ENCODE assay signal across 24 mouse cellular contexts in genomic region chr13:19152126-19152525, GRCm38 (mm10).
DNase-seq lines count a peak whose midpoint lies in the region; ATAC-seq and TF ChIP-seq lines count a peak whose summit lies in the region.
"Had no signal": no experiment of that assay in that cellular context is flagged by ENCODE, and none has a peak within 500 bp of the region (broad histone marks: within the 10 kb centered on the region; RNA-seq: fewer than 3 reads in every experiment).

No protein-coding gene starts in this region.

- H3K36me3 ChIP-seq in MEL (ENCODE audit: control insufficient read depth in 1 of 2, insufficient read depth in 2 of 2, low read length in 2 of 2): no peaks in the 10 kb centered on the region
- H3K36me3 ChIP-seq in intestine, embryonic 15.5 days: no peaks in the 10 kb centered on the region
- H3K36me3 ChIP-seq: G1E had no signal

- H3K9me3 ChIP-seq in MEL (replicated peaks; ENCODE audit: insufficient read depth, low read length): no peaks in the 10 kb centered on the region
- no peaks in the 10 kb centered on the region for H3K9me3 ChIP-seq in intestine, embryonic 15.5 days
- H3K9me3 ChIP-seq: G1E had no signal

- no peak overlapping the region for H3K4me2 ChIP-seq in intestine, embryonic 15.5 days (replicated peaks)

- H3K79me2 ChIP-seq in MEL (ENCODE audit: control insufficient read depth, insufficient read depth, low read length, poor library complexity): no peaks in the 10 kb centered on the region

- H3K27me3 ChIP-seq in MEL (ENCODE audit: control insufficient read depth in 1 of 2, insufficient read depth in 2 of 2, low read length in 2 of 2): no peaks in the 10 kb centered on the region; a peak in 1 of 4 replicates
- H3K27me3 ChIP-seq in intestine, embryonic 15.5 days (replicated peaks): no peaks in the 10 kb centered on the region
- H3K27me3 ChIP-seq: CH12.LX, Patski had no signal

- H3K4me1 ChIP-seq in MEL (ENCODE audit: control insufficient read depth in 1 of 2, insufficient read depth in 2 of 2, low read length in 2 of 2): no peaks in the 10 kb centered on the region
- no peaks in the 10 kb centered on the region for H3K4me1 ChIP-seq in intestine, embryonic 15.5 days (replicated peaks)

- ATAC-seq in common myeloid progenitor, adult 5-6 weeks (replicated peaks; ENCODE audit: low read depth, poor library complexity, severe bottlenecking): peak; percentile 50; the same call in 1 of the 2 replicates
- peak; percentile 72 to 80 for ATAC-seq in hematopoietic stem cell, adult 5-6 weeks (replicated peaks in 1 of 2; ENCODE audit: insufficient read depth in 1 of 2, low FRiP score in 2 of 2, low TSS enrichment in 1 of 2, low read depth in 1 of 2, poor library complexity in 2 of 2, severe bottlenecking in 2 of 2)
- no peak for ATAC-seq in inflammation-experienced regulatory T-cells, adult 6 months
- no peak for ATAC-seq in intestine, embryonic 15.5 days
- no peak for ATAC-seq in erythroid progenitor cell, adult 5-6 weeks (replicated peaks; ENCODE audit: low FRiP score, poor library complexity, severe bottlenecking)
- ATAC-seq: activated CD4-positive, CD25-positive, alpha-beta regulatory T cell, adult 4 months; CD4-positive, CD25-positive, alpha-beta regulatory T cell, adult 4 months had no signal

- 89% methylated on average over 3 of the region's 3 CpGs for WGBS in intestine, embryonic 15.5 days

- TF ChIP-seq CTCF in MEL (IDR thresholded peaks at IDR 0.05 in 2 of 3, conservative IDR thresholded peaks at IDR 0.05 in 1 of 3; ENCODE audit: control insufficient read depth in 1 of 3, insufficient read depth in 1 of 3, low read depth in 2 of 3, low read length in 3 of 3, poor library complexity in 1 of 3, severe bottlenecking in 1 of 3): no peak

- TF ChIP-seq EP300 in MEL (IDR thresholded peaks at IDR 0.05; ENCODE audit: low read depth in 1 of 2, low read length in 2 of 2): no peak

- DNase-seq in 416B (ENCODE audit: low read depth): peak; percentile 10
- DNase-seq in MEL (ENCODE audit: low read depth, low spot score): peak; percentile 8
- DNase-seq in layer of hippocampus, adult 9-10 months (ENCODE audit: low spot score): no peak
- DNase-seq: adrenal gland, adult 2 months; adrenal gland, adult 8-10 months; adrenal gland, postnatal 10 days; adrenal gland, postnatal 14 days; adrenal gland, postnatal 25 days; adrenal gland, postnatal 36 days; B cell, adult 2 months; cerebellum, adult 11 months; cerebellum, adult 11-12 months; cerebellum, adult 18-20 months; cerebellum, adult 2 months had no signal

- H3K9ac ChIP-seq in MEL (ENCODE audit: control insufficient read depth, low read depth, low read length, poor library complexity, severe bottlenecking): no peak overlapping the region
- H3K9ac ChIP-seq in intestine, embryonic 15.5 days: no peak overlapping the region

- H3K4me3 ChIP-seq in MEL (ENCODE audit: control insufficient read depth in 1 of 2, insufficient read depth in 1 of 2, low read depth in 2 of 2, low read length in 2 of 2): no peak overlapping the region
- H3K4me3 ChIP-seq in intestine, embryonic 15.5 days (replicated peaks): no peak overlapping the region

- no peak overlapping the region for H3K27ac ChIP-seq in MEL (ENCODE audit: control insufficient read depth, low read depth, low read length)
- no peak overlapping the region for H3K27ac ChIP-seq in intestine, embryonic 15.5 days

- TF ChIP-seq RAD21 in MEL (IDR thresholded peaks at IDR 0.05; ENCODE audit: low read depth, low read length): no peak

- no peak for TF ChIP-seq POLR2A in MEL (IDR thresholded peaks at IDR 0.05; ENCODE audit: control insufficient read depth in 1 of 2, insufficient read depth in 1 of 2, low read depth in 1 of 2, low read length in 2 of 2, poor library complexity in 1 of 2)

TF ChIP-seq in MEL, 35 proteins besides CTCF, POLR2A, EP300 and RAD21:
- TF ChIP-seq JUND (IDR thresholded peaks at IDR 0.05; ENCODE audit: low read depth, low read length) (no peak), UBTF (IDR thresholded peaks at IDR 0.05; ENCODE audit: borderline replicate concordance, insufficient read depth, low read depth, low read length) (no peak), CHD2 (IDR thresholded peaks at IDR 0.05; ENCODE audit: low read length) (no peak), HCFC1 (IDR thresholded peaks at IDR 0.05; ENCODE audit: low read depth, low read length) (no peak), ZMIZ1 (IDR thresholded peaks at IDR 0.05; ENCODE audit: low read depth, low read length) (no peak), ZC3H11A (IDR thresholded peaks at IDR 0.05; ENCODE audit: low read depth, low read length) (no peak), MAFK (IDR thresholded peaks at IDR 0.05; ENCODE audit: borderline replicate concordance, low read depth, low read length) (no peak), ELF1 (IDR thresholded peaks at IDR 0.05; ENCODE audit: low read depth, low read length) (no peak), BHLHE40 (IDR thresholded peaks at IDR 0.05; ENCODE audit: borderline replicate concordance, low read depth, low read length) (no peak), ETS1 (IDR thresholded peaks at IDR 0.05; ENCODE audit: low read depth, low read length) (no peak), MXI1 (IDR thresholded peaks at IDR 0.05; ENCODE audit: low read depth, low read length) (no peak), MYC (IDR thresholded peaks at IDR 0.05; ENCODE audit: low read depth, low read length) (no peak), USF2 (IDR thresholded peaks at IDR 0.05; ENCODE audit: borderline replicate concordance in 1 of 2, insufficient read depth in 1 of 2, low read depth in 1 of 2, low read length in 2 of 2) (no peak), SMC3 (IDR thresholded peaks at IDR 0.05; ENCODE audit: low read depth, low read length) (no peak), GABPA (IDR thresholded peaks at IDR 0.05; ENCODE audit: low read depth, low read length) (no peak)
TF ChIP-seq in MEL: peak in this region for 0.

Comparison
In these comparisons a context has a peak if more than half of its experiments do, and no peak if none do; other contexts are left out.
1. ATAC-seq: peak in common myeloid progenitor, adult 5-6 weeks (single experiment) and hematopoietic stem cell, adult 5-6 weeks (2 of 2); none in inflammation-experienced regulatory T-cells, adult 6 months (single experiment), intestine, embryonic 15.5 days (single experiment) and erythroid progenitor cell, adult 5-6 weeks (single experiment).